Mouse (Mus musculus): Measurements from ENCODE around the gene Mrpl18.

The Mrpl18 gene

DNA sequence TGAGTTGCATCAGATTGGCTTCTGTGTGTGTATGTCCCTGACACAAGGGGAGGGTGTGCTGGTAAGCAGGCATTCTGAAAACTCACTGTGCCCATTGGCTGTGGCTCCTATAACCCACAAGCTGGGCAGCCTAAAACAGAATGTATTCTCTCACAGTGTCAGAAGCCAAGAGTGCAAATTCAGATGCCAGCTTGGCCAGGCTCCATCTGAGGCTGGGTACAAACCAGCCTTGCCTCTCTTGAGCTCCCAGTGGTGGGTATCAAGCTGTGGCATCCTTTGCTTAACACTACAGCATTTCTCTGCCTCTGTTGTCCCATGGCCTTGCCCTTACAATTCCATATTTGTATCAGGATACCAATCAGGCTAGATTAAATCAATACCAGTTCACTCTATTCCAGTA is 52.0 kb downstream of the Mrpl18 start:
- no peak for DNase-seq (ENCODE audit: low spot score in 2 of 2)
